Mouse (Mus musculus): ENCODE measurements around the gene Ulk1. TPM values are rescaled to one million over a fixed set of nuclear protein-coding genes. Genes with fewer than 3 reads are reported as not detected.

Ulk1 gene
- total and polyA plus RNA-seq, 3 experiments, result 4.9 to 23.0 TPM; not detected in 1

GRCm38 (mm10) chr5:110779998-110780760 lies 29.7 kb downstream of the Ulk1 start, which contains the start of gene Pus1 (continued):
- TF ChIP-seq POLR2AphosphoS5 (IDR thresholded peaks at IDR 0.05; ENCODE audit: borderline replicate concordance, low read depth, low read length) (no peak), ZKSCAN1 (IDR thresholded peaks at IDR 0.05; ENCODE audit: low read depth, low read length) (no peak), TCF12 (IDR thresholded peaks at IDR 0.05; ENCODE audit: low read depth, low read length) (peak; percentile 68), USF1 (IDR thresholded peaks at IDR 0.05; ENCODE audit: low read depth, low read length) (peak; percentile 93), RAD21 (IDR thresholded peaks at IDR 0.05; ENCODE audit: low read depth, low read length) (no peak), SMC3 (IDR thresholded peaks at IDR 0.05; ENCODE audit: low read depth, low read length) (0 out of 2 replicates have a peak, but pooled peaks have one; percentile 9), CHD1 (IDR thresholded peaks at IDR 0.05; ENCODE audit: low read depth, low read length) (no peak), MAFK (IDR thresholded peaks at IDR 0.05; ENCODE audit: borderline replicate concordance, low read depth, low read length) (no peak), HCFC1 (IDR thresholded peaks at IDR 0.05; ENCODE audit: low read depth, low read length) (peak; percentile 89), MXI1 (IDR thresholded peaks at IDR 0.05; ENCODE audit: low read depth, low read length) (peak; percentile 99), CHD2 (IDR thresholded peaks at IDR 0.05; ENCODE audit: low read length) (no peak), ELF1 (IDR thresholded peaks at IDR 0.05; ENCODE audit: low read depth, low read length) (peak; percentile 98), E2F4 (IDR thresholded peaks at IDR 0.05; ENCODE audit: borderline replicate concordance, low read depth, low read length) (no peak), USF2 (IDR thresholded peaks at IDR 0.05; ENCODE audit: borderline replicate concordance in 1 of 2, insufficient read depth in 1 of 2, low read depth in 1 of 2, low read length in 2 of 2) (peak in 1 of 2 experiments; percentile 54; a peak in 1 of 4 replicates), GABPA (IDR thresholded peaks at IDR 0.05; ENCODE audit: low read depth, low read length) (no peak)

GRCm38 (mm10) chr5:110779276-110779997 lies 30.5 kb downstream of the Ulk1 start:
- DNase-seq (ENCODE audit: low read depth, low spot score), result no peak
- TF ChIP-seq ZNF384 (IDR thresholded peaks at IDR 0.05; ENCODE audit: low read depth, low read length) (peak; percentile 73), CHD1 (IDR thresholded peaks at IDR 0.05; ENCODE audit: low read depth, low read length) (no peak), EP300 (IDR thresholded peaks at IDR 0.05; ENCODE audit: low read depth in 1 of 2, low read length in 2 of 2) (no peak)
- H3K79me2 ChIP-seq (ENCODE audit: control insufficient read depth, insufficient read depth, low read length, poor library complexity), result peaks cover 47% of the 10 kb centered on the region
- no peaks in the 10 kb centered on the region for H3K27me3 ChIP-seq (ENCODE audit: control insufficient read depth in 1 of 2, insufficient read depth in 2 of 2, low read length in 2 of 2)
- peaks cover 2 to 16% of the 10 kb centered on the region in 2 experiments; a peak in 3 of 4 replicates for H3K4me1 ChIP-seq (ENCODE audit: control insufficient read depth in 1 of 2, insufficient read depth in 2 of 2, low read length in 2 of 2)
- H3K9me3 ChIP-seq (replicated peaks; ENCODE audit: insufficient read depth, low read length), result no peaks in the 10 kb centered on the region
- H3K27ac ChIP-seq (ENCODE audit: control insufficient read depth, low read depth, low read length), result no peak overlapping the region; the same call in 1 of the 2 replicates
- peaks cover 6 to 9% of the 10 kb centered on the region in 2 experiments for H3K36me3 ChIP-seq (ENCODE audit: control insufficient read depth in 1 of 2, insufficient read depth in 2 of 2, low read length in 2 of 2)
- H3K4me3 ChIP-seq (ENCODE audit: control insufficient read depth in 1 of 2, insufficient read depth in 1 of 2, low read depth in 2 of 2, low read length in 2 of 2), result peak overlapping the region; percentile 96 to 100
- peak overlapping the region; percentile 94 for H3K9ac ChIP-seq (ENCODE audit: control insufficient read depth, low read depth, low read length, poor library complexity, severe bottlenecking)
